Mouse (Mus musculus) heart, postnatal 25 days (tissue): ENCODE data around the gene Myrip. TPM values are rescaled to one million over a fixed set of nuclear protein-coding genes. Genes with fewer than 3 reads are reported as not detected.
"Not testable (repeated sequence)": the region's sequence is repeated elsewhere in the genome, so short reads cannot be mapped to it uniquely, and the experiment has no call there.

Experiments used
- DNase-seq: peaks from one replicate; pipeline ENCODE4 v3.0.0; 2022; ENCODE audit warnings: low spot score
- intact Hi-C: fragments of 180-260 bp; cut with DNase I; formaldehyde crosslinking; loops from one replicate; pipeline ENCODE4 v1.15.1; 2025
- total RNA-seq, 2 experiments: library from RNA; stranded (reverse); gene quantifications; 2 replicates each; pipeline ENCODE4 v1.2.3; 2021

Myrip gene
- total RNA-seq, 2 experiments from 2014 or later: 4.5 to 4.8 TPM

DNA sequence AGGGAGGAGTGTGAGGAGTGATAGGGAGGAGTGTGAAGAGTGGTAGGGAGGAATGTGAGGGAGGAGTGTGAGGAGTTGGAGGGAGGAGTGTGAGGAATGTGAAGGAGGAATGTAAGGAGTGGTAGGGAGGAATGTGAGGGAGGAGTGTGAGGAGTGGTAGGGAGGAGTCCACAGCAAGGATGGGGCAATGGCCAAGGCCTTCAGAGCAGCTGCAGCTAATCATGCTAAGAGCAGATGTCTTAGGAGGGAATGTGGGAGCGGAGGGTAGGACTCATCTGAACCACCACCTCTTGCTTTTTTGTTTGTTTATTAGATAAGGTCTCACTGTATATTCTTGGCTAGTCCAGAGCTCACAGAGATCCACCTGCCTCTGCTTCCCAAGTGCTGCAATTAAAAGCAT lies 66.2 kb downstream of the Myrip start:
- no peak for DNase-seq

DNA sequence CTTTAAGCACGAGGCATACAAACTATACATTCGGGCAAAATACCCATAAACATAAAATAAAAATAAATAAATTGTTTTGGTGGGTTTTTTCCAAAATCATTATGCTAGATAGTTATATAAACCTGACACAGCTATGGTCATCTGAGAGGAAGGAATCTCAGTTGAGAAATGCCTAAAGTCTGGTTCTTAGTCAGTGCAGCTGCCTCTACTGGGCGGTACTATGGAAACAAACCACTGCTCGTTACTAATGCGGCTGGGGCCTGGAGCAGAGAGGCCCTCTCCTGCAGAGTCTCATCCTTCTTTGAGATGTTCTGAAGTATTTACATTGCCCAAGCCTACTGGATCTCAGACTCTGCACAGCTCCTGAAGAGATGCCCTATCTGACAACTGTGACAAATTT lies 70.3 kb downstream of the Myrip start:
- no peak for DNase-seq
- intact Hi-C loops: no loop called here

More for the DNA sequence above, 66.2 kb downstream of the Myrip start:
- intact Hi-C loops: no loop called here

DNA sequence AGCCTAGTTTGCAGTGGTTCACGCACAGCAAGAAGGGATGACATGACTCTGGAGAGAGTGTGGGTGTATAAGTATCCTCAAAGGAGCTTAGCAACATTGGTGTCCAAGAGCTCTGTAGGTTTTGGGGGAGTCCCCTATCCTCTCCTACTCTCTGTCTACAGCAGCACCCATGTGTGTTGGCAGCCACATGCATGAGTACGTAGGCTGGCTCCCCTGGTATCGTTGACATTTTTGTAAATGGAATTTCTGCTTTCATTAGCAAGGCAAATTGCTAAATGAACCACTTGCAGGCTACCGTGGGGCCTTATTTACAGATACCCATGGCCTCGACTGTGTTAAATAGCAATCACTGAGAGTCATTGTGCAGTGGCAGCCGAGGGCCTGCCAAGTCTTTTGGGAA lies 71.0 kb downstream of the Myrip start:
- no peak for DNase-seq
- intact Hi-C loops: no loop called here

DNA sequence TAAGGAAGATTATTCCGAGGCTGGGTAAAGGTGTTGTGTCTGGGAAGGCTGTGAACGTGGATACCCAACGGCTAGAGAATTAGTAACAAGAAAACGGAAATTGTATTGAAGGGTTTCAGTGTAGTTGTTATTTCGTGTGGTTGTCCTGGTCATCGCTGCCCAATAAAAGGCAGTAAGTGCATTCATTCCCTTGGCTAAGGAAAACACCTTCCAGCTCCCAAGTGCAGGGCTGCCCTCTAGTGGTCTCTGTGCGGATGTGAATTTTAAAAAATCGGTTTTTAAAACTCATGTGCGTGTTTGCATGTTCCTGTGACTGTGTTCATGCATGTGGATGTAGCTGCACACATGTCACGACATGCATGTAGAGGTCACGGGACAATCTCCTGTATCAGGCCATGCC lies 76.4 kb downstream of the Myrip start:
- no peak for DNase-seq
- intact Hi-C loops: loop anchor here (1.0 to 5.0 kb wide), 4 partner anchors 82 to 235 kb away; no protein-coding TSS in a partner anchor

DNA sequence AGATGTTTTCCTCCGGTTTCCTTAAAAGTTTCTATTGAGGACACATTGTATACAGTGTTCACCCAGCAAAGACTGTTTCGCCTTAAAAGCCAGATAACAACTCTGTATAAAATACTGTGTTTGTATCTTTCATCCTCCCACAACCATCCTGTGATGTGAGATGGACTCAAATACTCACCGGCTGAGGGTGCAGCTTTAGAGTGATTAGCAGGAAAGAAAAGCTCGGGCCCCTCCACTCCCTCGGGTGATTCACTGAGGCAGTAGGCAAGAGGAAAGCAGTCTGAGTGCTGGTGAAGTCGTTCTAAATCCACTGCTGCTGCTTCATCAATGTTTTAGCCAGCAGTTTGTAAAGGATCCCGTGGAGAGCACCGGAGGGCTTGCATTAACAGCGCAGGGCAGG lies 93.9 kb downstream of the Myrip start:
- DNase-seq: no peak
- intact Hi-C loops: no loop called here

DNA sequence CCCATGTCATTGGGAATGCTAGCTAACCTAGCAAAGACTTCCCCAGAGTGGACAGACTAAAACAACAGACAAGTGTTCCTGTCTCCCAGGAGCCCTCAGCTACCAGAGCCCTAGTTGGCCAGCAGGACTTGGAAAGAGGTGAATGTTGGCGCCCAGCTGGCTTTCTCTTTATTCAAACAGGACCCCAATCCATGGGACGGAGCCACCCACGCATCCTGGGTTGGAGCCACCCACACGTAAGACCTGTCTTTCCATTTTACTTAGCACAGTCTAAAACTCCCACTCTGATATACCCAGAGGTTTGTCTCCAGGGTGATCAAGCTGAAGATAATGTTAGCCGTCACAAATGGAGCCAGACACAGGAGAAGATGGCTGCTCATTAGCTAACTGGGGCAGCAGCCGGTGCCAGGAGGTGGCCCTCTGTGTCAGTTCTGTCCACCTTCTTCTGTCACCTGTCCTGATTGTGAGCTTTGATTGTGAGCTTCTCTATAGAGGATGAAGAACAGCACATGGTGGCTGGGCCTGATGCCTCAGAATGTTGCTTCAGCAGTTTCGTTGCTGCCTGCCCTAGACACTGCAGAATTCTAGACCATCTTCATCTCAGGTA lies 95.4 kb downstream of the Myrip start:
- intact Hi-C loops: no loop called here
- DNase-seq: no peak

DNA sequence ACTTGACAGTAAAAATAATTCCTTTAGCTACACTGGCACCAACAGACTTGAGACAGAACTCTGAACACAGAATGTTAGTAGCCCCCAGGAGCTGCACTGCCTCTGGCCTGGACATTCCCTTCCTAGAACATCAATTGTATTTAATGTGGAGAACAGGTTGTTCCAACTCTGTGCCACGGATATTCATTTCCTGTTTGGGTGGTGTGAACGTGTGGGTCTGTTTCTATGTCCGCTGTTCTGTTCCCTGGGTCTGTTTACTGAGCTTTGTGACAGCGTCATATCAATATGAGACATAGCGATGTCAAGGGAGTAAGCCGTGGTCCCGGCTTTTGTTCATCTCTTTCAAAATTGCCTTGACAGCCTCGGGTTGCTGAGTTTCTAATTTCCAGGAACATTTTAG lies 97.0 kb downstream of the Myrip start:
- no peak for DNase-seq
- intact Hi-C loops: no loop called here

DNA sequence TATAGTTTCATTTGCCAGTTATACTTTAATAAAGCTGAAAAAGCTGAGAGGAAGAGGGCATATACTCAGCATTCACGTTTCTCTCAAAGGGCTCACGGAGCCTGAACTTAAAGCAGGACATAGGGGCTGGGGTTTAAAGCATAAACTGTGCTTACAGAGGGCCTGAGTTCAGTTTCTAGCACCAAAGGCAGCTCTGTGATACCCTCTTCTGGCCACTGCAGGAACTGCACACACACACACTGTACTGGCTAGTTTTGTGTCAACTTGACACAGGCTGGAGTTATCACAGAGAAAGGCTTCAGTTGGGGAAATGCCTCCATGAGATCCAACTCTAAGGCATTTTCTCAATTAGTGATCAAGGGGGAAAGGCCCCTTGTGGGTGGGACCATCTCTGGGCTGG lies 98.2 kb downstream of the Myrip start:
- intact Hi-C loops, DNase-seq: not testable (repeated sequence)

DNA sequence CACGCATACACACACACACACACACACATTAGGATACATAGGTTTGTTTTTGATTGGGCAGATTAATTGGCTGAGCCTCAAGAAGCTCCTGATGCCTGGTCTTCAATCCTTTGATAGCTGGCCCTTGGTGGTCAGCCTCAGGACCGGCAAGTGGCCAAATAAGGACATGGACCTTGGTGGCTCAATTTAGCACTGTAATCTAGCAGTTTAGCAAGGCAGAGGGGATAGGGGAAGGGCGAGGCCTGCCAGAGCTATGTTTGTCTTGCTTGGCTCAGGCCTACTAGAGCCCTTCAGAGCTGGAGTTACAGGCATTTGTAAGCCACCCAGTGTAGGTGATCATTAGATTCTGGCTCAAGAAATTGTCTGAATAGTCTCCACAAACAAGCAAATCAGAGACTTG lies 101.1 kb downstream of the Myrip start:
- intact Hi-C loops: no loop called here
- no peak for DNase-seq

DNA sequence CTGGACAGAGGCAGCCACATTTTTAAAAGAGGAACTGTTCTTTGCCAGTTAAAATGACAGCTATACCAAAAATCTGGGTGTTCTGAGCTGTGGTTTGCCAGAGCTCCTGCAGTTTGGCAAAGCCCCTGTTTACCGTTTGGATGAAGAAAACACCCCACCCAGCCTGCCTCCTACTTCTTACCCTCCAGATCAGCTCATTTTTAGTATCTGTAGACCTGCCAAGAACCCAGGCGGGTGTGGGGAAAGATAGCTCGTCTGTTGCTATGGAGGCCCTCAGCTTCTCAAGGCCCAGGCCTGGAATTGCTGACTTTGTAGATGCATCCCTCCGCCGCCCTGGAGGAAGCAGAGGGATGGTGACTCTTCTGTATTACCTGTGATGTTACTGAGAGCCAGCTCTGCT lies 102.3 kb downstream of the Myrip start:
- intact Hi-C loops: no loop called here

DNA sequence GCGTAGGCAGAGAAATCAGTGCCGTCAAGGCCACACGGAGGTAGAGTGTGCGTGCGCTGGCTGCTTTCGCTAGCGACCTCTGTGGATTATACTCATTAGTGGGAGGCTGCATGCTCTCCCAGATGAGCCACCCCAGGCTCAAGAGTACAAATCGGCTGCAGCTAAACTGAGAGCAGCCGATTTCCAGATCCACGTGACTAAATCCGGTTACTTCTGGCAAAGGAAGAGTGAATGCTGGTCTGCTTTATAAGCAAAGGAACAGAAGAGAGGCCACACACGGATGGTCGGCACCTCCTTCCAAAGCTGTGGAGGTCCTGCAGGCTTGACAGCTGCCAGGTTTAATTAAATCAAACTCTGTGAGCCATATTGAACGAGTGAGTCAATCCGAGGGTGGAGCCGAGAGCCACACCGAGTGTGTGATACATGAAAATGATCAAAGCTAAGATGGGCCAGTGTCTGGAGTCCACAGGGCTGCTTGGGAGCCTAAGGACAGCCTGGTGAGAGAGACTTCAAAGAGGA lies 108.4 kb downstream of the Myrip start:
- DNase-seq: no peak

More for the DNA sequence above, 102.3 kb downstream of the Myrip start:
- no peak for DNase-seq

DNA sequence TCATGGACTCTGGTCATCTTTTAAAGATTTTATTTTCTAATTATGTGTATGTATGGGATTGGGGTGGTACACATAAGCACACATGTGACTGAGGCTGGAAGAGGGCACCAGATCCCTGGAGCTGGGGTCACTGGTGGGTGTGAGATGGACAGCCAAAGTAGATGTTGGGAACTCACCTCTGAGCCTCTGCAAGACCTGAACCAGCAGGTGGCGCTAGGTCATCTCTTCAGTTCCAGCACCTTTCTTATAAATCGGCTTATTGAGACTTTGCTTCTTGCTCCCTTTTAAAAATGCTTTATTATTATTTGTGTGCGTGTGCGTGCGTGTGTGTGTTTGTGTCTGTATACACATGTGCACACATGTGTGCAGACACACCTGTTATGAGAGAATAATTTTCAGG lies 109.1 kb downstream of the Myrip start:
- no peak for DNase-seq
- intact Hi-C loops: no loop called here

More for the DNA sequence above, 108.4 kb downstream of the Myrip start:
- intact Hi-C loops: no loop called here

DNA sequence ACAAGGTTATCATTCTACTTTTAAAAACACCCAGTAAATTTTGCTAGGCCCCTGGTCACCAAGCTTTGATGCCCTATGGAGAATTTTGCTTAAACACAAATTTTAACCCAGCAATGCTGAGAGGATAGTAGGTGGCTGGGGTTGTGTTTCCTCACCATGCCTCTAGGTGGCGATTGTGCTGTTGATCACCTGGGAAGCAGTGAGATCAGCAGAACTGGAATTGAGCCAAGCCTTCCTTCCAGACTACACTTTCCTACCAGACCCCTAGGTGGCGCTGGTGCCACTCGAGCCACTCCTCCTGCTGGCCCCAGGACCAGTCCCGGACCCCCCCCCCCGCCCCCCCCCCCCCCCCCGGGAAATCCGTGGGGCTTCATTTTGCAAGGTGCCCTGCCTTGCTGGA lies 114.2 kb downstream of the Myrip start:
- intact Hi-C loops: no loop called here
- peak; percentile 22 for DNase-seq

DNA sequence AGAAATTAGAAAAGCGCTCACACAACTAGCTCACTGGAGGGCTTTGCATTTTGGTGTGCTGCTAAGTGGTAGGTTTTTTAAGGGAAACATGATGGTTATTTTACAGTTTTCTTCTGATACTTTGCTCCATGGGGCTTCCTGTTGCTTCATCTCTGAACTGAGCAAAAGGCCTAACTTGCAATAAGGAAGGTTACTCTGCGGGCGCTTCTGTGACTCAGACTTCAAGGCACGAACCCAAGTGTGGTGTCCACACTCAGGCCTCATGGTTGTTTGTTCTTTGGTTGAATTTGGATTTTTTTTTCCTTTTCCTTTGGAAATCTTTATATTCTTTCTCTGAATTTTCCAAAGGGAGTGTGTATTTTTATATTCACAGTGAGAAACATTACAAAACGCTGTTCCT lies 114.8 kb downstream of the Myrip start:
- DNase-seq: no peak
- intact Hi-C loops: no loop called here

DNA sequence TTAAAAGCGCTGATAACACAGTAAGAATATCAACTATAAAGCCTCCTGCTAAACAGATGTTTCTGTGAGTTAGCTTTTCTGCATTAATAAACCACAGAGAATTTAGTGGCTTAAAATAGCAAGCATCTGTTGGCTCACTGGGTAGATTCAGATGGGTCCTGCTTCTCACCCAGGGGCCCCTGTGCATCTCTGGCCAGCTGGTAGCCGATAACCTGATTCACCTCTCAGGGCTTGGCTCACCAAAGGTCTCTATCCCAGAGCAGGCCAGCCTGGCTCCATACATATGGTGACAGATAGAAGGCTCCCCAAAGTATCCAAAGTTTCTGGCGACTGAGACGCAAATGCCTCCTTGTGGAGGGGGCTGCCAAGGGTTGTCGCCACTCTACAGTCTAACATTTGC lies 115.4 kb downstream of the Myrip start:
- no peak for DNase-seq
- intact Hi-C loops: no loop called here

DNA sequence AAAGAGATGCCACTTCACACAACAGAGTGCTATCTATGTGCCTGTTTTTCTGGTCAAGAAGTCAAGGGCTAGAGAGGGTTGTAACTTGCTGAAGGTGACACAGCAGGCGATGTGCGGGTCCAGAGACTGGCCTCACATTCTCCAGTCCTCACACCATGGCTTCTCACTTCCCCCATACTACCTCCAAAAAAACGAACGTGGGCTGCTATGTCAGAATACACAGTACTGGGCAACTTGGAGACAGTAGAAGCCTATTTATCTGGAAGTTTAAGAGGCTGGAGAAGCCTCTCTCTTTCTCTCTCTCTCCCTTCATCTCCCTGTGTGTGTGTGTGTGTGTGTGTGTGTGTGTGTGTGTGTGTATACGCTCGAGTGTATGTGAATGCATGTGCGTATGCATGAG lies 117.3 kb downstream of the Myrip start:
- intact Hi-C loops: no loop called here
- no peak for DNase-seq

DNA sequence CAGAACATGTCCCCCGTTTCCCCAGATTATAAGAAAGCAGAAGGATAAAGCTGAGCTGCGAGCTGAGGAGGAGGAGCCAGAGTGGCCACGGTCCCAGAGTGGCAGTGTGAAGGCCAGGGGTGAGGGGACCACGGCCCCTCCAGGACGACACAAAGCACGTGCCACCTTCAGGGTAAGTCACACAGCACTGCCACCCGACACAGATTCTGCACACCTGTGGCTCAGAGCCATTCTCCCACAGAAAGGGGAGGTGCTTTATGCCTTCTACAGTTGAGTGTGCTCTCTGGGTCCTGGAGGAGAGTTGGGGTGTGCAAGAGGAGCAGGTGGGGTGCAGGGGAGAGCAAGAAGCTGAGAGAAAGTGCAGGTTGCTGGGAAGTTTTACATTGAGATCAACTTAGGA lies 123.3 kb downstream of the Myrip start:
- intact Hi-C loops: no loop called here
- DNase-seq: no peak

DNA sequence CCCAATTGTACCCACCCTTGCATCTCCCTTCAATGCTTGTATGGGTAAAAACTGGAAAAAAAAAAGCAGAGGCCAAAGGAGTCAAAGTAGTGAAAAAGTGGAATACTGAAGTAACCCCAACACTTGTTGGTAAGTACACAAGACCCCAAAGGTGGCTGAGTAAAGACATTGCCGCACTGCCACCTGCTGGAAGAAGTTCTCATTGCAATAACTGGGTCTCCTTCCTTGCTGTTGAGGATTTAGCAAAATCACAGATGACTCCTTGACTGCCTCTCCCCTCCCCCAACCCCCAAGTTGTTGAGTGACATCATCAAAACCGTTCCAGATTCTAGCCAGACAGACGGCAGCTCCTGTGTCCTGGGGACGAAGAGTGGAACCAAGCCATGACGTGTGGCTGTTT lies 124.5 kb downstream of the Myrip start:
- no peak for DNase-seq
- intact Hi-C loops: loop anchor here (5.0 kb wide), 1 partner anchor 283 kb away; no protein-coding TSS in a partner anchor

DNA sequence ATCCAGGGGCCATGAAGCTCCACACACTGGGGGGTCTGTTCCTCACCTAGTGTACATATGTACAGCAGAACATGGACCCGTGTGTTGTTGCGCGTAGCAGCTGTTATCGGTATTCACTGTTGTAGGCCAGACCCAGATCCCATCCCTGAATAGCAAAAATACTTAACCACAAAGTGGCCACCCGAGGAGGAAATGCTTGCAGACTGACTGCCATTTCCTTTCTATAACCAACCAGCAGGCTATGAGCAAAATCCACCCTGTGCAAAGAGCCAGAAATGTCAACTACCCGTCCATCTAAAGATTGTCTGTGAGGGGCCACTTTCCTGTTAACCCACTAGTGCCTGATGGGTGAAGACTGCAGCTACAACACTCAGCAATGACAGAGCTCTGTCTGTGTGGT lies 126.9 kb downstream of the Myrip start:
- no peak for DNase-seq
- intact Hi-C loops: loop anchor here (5.0 kb wide), 1 partner anchor 286 kb away; no protein-coding TSS in a partner anchor

DNA sequence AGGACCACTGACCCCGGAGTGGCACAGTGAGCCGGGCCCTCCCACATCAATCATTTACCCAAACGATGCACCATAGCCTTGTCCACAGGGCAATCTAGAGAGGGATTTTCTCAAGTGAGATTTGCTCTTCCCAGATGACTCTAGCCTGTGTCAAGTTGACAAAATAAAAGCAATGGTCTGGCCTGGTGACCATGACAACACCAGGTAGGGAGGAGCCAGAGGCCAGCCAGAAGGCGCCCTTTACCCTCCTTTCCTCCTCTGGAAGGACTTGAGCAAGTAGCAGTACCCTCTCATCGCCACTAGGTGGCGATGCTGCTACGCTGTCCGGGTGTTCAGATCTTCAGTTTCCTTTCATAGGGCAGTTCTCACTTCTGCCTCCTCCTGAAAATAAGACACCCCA lies 132.4 kb downstream of the Myrip start:
- no peak for DNase-seq
- intact Hi-C loops: loop anchor here (1.0 to 5.0 kb wide), 2 partner anchors 63 to 149 kb away; no protein-coding TSS in a partner anchor

DNA sequence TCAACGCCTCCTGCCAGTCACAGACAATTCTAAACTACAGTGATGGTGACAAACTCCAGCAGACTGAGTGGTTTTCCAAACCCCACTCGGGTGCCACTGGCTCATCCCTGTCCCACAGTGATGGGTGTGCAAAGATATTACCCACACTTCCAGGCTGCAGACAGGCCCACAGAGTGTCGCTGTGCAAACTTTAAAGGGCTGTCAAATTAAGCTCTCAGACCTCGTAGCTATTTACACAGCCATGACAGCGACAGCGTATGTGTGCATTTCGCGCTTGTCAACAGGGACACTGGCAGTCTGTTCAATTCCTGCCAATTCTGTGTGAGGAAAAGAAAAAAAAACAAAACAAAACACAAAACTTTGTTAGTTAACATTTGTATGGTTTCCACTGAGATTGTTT lies 134.5 kb downstream of the Myrip start:
- no peak for DNase-seq
- intact Hi-C loops: no loop called here

DNA sequence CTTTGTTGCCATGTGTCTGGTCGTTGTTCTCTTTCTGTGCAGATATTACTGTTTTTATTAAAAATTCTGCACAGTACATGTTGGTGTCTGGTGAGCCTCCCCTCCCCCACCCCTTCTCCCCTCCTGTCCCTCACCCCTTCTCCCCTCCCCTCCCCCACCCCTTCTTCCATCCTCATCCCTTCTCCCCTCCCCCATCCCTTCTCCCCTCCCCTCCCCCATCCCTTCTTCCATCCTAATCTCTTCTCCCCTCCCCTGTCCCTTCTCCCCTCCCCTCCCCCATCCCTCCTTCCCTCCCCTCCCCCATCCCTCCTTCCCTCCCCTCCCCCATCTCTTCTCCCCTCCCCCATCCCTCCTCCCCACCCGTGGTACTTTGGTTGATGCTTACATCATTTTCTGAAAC lies 135.5 kb downstream of the Myrip start:
- DNase-seq: no peak
- intact Hi-C loops: no loop called here
